Mouse (Mus musculus): Measurements from ENCODE around the gene Slfn8. TPM values are rescaled to one million over a fixed set of nuclear protein-coding genes. Genes with fewer than 3 reads are reported as not detected.

The Slfn8 gene
- polyA plus RNA-seq, 1 experiment from 2014 or later, result 0.11 TPM

DNA sequence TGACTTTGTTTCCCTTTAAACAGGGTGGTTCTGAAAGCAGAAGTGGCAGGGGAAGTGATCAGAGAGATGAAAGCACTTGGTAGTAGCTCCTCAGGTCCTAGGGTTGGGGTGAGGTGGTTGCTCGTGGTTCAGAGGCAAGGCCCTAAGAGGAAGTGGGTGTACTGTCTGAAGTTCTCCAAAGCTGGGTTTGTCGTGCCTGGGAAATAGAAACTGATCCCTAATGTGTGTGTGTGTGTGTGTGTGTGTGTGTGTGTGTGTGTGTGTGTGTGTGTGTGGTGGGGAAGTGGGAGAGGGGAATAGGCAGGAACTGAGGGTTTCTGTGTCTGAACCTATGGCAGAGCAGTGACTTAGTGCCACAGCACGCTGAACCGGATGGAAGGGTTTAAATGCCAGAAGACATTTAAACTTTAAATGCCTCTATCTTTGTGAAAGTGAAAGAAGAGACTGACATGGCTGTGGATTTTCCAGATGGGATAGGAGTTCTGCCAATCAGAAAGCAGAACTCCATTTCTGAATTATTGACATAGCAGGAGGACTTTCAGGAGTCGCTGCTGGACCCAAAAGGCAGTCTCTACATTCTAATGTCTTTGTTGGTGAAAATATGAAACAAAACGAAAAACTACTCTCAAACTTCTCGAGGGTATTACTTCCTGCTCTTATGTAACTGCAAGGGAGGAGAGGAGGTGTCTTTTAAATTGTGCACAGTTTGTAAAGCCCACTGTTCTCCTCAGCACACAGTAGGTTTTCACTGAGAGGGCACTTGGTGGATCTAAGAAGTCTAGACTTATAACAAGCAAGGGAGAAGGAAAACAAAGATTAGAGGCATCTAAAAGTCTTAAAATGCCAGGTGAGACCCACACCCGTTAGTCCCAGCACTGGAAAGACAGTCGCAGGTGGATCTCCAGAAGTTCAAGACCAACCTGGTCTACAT lies 67.7 kb downstream of the Slfn8 start:
- no peak overlapping the region for H3K9ac ChIP-seq (ENCODE audit: low read length)
- H3K9me3 ChIP-seq (ENCODE audit: control insufficient read depth, low read length), result no peaks in the 10 kb centered on the region
- ATAC-seq (ENCODE audit: low FRiP score) (no peak), DNase-seq (ENCODE audit: low spot score, missing footprints) (no peak)
- H3K36me3 ChIP-seq (ENCODE audit: control insufficient read depth, insufficient read depth, low read length), result no peaks in the 10 kb centered on the region
- WGBS, result 70% methylated on average over 9 of the region's 9 CpGs
- peaks cover 27% of the 10 kb centered on the region for H3K27me3 ChIP-seq (ENCODE audit: control insufficient read depth, insufficient read depth, low read length)
- no peak overlapping the region for H3K4me3 ChIP-seq (ENCODE audit: low read depth, low read length)
- H3K27ac ChIP-seq (ENCODE audit: low read depth, low read length), result no peak overlapping the region
- H3K4me1 ChIP-seq (ENCODE audit: control insufficient read depth, insufficient read depth, low read length), result peaks cover 2% of the 10 kb centered on the region; the same call in 1 of the 2 replicates
- no peak overlapping the region for H3K4me2 ChIP-seq

Small RNA genes lying within 50 kb of the gene (microRNA-seq; reads per million reads assigned to microRNA genes)
- not detected for gene Gm27598
- not detected for gene Mir7679

Other genes with a start within 250 kb of the Slfn8 start
- 48.2 and 52.6 TPM in 2 replicates for gene Lig3, start 239.7 kb downstream of the Slfn8 start, polyA plus RNA-seq (2014; fragmentation: Nextera tagmentation; extraction: Ambion mirVana)
- 8.9 and 9.2 TPM in 2 replicates for gene Rffl, start 149.6 kb downstream of the Slfn8 start, polyA plus RNA-seq (2014; fragmentation: Nextera tagmentation; extraction: Ambion mirVana)
- gene Rad51d, start 130.2 kb downstream of the Slfn8 start, polyA plus RNA-seq (2014; fragmentation: Nextera tagmentation; extraction: Ambion mirVana), result 13.7 and 17.4 TPM in 2 replicates
- gene Fndc8, start 128.7 kb downstream of the Slfn8 start, polyA plus RNA-seq (2014; fragmentation: Nextera tagmentation; extraction: Ambion mirVana), result 0.19 and 0.30 TPM in 2 replicates
- 22.9 and 23.7 TPM in 2 replicates for gene Nle1, start 112.4 kb downstream of the Slfn8 start, polyA plus RNA-seq (2014; fragmentation: Nextera tagmentation; extraction: Ambion mirVana)
- gene Unc45b, start 110.3 kb downstream of the Slfn8 start, polyA plus RNA-seq (2014; fragmentation: Nextera tagmentation; extraction: Ambion mirVana), result 0.10 and 0.21 TPM in 2 replicates
- gene Slfn5, start 69.5 kb downstream of the Slfn8 start, polyA plus RNA-seq (2014; fragmentation: Nextera tagmentation; extraction: Ambion mirVana), result 0.14 and 0.47 TPM in 2 replicates
- gene Slfn9, start 29.0 kb downstream of the Slfn8 start, polyA plus RNA-seq (2014; fragmentation: Nextera tagmentation; extraction: Ambion mirVana), result 7.1 and 7.6 TPM in 2 replicates
- gene Slfn2, start 44.3 kb upstream of the Slfn8 start, polyA plus RNA-seq (2014; fragmentation: Nextera tagmentation; extraction: Ambion mirVana), result 2.3 and 2.7 TPM in 2 replicates
- gene Slfn1, start 96.0 kb upstream of the Slfn8 start, polyA plus RNA-seq (2014; fragmentation: Nextera tagmentation; extraction: Ambion mirVana), result 0.10 TPM in 1 of 2 replicates, not detected in the other
- not detected in 2 replicates for gene Slfn4, start 154.4 kb upstream of the Slfn8 start, polyA plus RNA-seq (2014; fragmentation: Nextera tagmentation; extraction: Ambion mirVana)
- 0.08 and 0.42 TPM in 2 replicates for gene Slfn3, start 170.5 kb upstream of the Slfn8 start, polyA plus RNA-seq (2014; fragmentation: Nextera tagmentation; extraction: Ambion mirVana)